Mouse (Mus musculus) neural tube, postnatal 0 days (tissue): ENCODE measurements around the gene Gm2974. TPM values are rescaled to one million over a fixed set of nuclear protein-coding genes. Genes with fewer than 3 reads are reported as not detected.

Source experiments
- polyA plus RNA-seq: library from polyadenylated mRNA; unstranded; fragments of >200 nt; fragmentation: Nextera tagmentation; extraction: Ambion mirVana; gene quantifications from 2 replicates; pipeline ENCODE4 v1.2.1, GENCODE M21; 2015

The Gm2974 gene
- polyA plus RNA-seq, result 5.8 and 10.8 TPM in 2 replicates

GRCm38 (mm10) chr14:4182491-4183210 is at the start of gene Gm2974:
Gene Gm2974, plus strand, starts transcription at chr14:4182576.

DNA sequence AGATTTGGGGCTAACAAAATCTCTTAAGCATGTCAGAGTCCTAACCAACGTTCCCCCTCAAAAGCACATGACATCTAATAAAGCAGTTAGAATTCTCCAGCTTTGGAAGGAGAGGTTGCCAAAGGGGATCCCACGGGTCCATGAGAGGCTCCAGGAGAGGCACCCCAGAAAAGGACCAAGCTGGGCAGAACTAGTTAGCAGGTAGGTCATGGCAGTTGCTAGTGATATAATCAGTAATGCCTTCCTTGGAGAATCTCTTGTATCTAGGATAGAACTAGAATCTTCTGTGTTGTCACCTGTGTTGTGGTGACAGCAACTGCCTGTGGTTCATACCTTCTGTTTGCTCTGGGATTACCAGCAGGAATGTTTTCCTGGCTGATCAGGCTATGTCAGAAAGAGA is 17.6 kb upstream of the Gm2974 start, which contains the start of gene Gm3127:
Gene Gm3127, plus strand, starts transcription at position 301 of the 400 bp plus-strand sequence.

DNA sequence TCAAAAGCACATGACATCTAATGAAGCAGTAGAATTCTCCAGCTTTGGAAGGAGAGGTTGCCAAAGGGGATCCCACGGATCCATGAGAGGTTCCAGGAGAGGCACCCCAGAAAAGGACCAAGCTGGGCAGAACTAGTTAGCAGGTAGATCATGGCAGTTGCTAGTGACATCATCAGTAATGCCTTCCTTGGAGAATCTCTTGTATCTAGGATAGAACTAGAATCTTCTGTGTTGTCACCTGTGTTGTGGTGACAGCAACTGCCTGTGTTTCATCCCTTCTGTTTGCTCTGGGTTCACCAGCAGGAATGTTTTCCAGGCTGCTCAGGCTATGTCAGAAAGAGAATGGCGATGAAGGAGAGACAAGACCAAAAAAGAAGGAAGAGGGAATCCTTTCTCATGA is 67.0 kb downstream of the Gm2974 start, which contains the start of gene Gm3138:
Gene Gm3138, plus strand, starts transcription at position 301 of the 400 bp plus-strand sequence.

Other genes starting within 250 kb of the Gm2974 start
- gene Gm3095, start 219.0 kb upstream of the Gm2974 start, polyA plus RNA-seq, result 1.6 and 2.2 TPM in 2 replicates
- gene Gm3099, start 184.2 kb upstream of the Gm2974 start, polyA plus RNA-seq, result not detected in 2 replicates
- gene Gm5796, start 158.6 kb upstream of the Gm2974 start, polyA plus RNA-seq, result 2.2 and 4.6 TPM in 2 replicates
- not detected in 2 replicates for gene Gm3115, start 98.5 kb upstream of the Gm2974 start, polyA plus RNA-seq
- 3.8 and 4.1 TPM in 2 replicates for gene Gm8108, start 72.0 kb upstream of the Gm2974 start, polyA plus RNA-seq
- not detected in 2 replicates for gene Gm3127, start 17.5 kb upstream of the Gm2974 start, polyA plus RNA-seq
- not detected in 2 replicates for gene Gm3138, start 67.1 kb downstream of the Gm2974 start, polyA plus RNA-seq
- 0.15 TPM in 1 of 2 replicates, not detected in the other for gene Gm3149, start 134.7 kb downstream of the Gm2974 start, polyA plus RNA-seq
- gene 2610042L04Rik, start 152.2 kb downstream of the Gm2974 start, polyA plus RNA-seq, result 4.2 and 4.7 TPM in 2 replicates
- gene Gm3159, start 214.9 kb downstream of the Gm2974 start, polyA plus RNA-seq, result not detected in 2 replicates
- gene Gm3164, start 232.9 kb downstream of the Gm2974 start, polyA plus RNA-seq, result 4.5 and 4.7 TPM in 2 replicates
- 0.53 TPM in 1 of 2 replicates, not detected in the other for gene Gm3173, start 248.4 kb downstream of the Gm2974 start, polyA plus RNA-seq